Mouse (Mus musculus): ENCODE measurements around the gene Smarca2.
"Not testable (repeated sequence)": the region's sequence is repeated elsewhere in the genome, so short reads cannot be mapped to it uniquely, and the experiment has no call there.

Gene Smarca2

DNA sequence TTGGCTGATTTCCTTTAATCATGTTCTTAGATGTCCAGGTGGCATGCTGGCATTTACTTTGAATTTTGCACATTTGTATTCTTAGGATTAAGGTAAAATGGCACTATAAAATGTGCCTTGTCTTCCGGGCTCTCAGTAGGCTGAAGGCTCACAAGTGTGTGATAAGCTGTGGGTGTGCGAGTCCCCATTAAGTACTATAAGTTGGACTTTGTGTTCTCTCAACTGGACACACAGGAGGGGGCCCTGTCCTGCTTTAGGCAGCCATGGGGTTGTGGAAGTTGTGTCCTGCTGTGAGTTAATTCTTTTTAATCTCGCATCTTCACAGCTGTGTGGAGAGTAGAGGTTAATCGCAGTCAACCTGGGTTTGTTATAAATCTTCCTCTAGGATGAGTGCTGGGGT is 85.7 kb downstream of the Smarca2 start:
- DNase-seq (ENCODE audit: low read depth) = no peak

- no peak for DNase-seq (ENCODE audit: low read depth)
Measured at GRCm38 (mm10) chr19:26697107-26697506, 92.3 kb downstream of the Smarca2 start.

DNA sequence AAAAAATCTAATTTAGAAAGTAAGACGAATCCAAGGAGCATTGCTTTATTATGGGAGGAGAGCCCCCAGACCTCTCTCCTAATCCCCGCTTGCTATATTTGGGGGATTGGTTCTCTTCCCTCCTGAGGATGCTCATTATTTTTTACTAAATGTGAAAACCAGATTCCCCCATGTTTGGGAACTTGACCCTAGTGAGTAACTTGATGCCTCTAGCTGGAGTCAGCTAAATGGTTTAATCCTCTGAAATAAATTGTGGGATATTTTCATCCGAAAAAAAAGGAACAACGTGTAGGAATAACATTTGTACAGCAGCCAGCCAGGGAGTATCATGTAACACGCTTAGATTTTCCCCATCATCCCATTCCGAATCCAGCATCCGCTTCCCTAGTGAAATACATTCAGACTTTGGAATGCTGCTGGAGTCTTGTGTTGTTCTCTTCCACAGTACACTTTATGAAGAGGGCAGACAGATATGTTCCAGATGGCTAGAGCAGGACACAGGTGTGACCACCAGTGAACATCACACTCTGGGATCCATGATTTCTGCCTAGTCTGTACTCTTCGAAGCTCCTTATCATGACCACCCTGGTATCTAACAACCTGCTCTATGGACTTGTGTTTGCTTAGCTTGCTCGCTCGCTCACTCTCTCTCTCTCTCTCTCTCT is 99.8 kb downstream of the Smarca2 start:
- no peak for DNase-seq (ENCODE audit: low read depth)

GRCm38 (mm10) chr19:26706910-26707309 is 102.1 kb downstream of the Smarca2 start:
- DNase-seq (ENCODE audit: low read depth) = peak; percentile 25

GRCm38 (mm10) chr19:26709095-26709494 is 104.2 kb downstream of the Smarca2 start:
- no peak for DNase-seq (ENCODE audit: low read depth)

DNA sequence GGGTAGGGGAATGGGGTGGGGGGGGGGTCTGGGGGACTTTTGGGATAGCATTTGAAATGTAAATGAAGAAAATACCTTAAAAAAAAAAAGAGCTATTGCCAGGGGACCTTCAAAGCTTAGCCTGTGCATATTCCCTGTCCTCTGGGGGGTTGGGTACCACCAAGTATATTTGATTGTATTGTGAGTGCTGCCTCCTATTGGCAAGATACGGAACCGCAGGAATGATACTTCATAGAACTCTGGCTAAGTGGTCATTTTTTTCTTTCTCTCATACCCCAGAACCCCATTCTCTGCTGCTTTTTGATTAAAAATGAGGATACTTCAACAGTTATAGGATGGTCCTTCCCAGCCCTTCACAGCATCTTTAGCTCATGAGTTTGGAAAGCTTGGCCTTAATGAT is 106.4 kb downstream of the Smarca2 start:
- peak; percentile 68 for DNase-seq (ENCODE audit: low read depth)

- no peak for DNase-seq (ENCODE audit: low read depth)
Measured at GRCm38 (mm10) chr19:26716217-26716616, 111.4 kb downstream of the Smarca2 start.

GRCm38 (mm10) chr19:26718221-26718620 is 113.4 kb downstream of the Smarca2 start:
- DNase-seq (ENCODE audit: low read depth) = peak; percentile 52

- no peak for DNase-seq (ENCODE audit: low read depth)
Measured at GRCm38 (mm10) chr19:26719161-26719560, 114.3 kb downstream of the Smarca2 start.

- no peak for DNase-seq (ENCODE audit: low read depth)
Measured at GRCm38 (mm10) chr19:26721741-26722140, 116.9 kb downstream of the Smarca2 start.

- DNase-seq (ENCODE audit: low read depth) = no peak
Measured at GRCm38 (mm10) chr19:26723899-26724298, 119.0 kb downstream of the Smarca2 start.

DNA sequence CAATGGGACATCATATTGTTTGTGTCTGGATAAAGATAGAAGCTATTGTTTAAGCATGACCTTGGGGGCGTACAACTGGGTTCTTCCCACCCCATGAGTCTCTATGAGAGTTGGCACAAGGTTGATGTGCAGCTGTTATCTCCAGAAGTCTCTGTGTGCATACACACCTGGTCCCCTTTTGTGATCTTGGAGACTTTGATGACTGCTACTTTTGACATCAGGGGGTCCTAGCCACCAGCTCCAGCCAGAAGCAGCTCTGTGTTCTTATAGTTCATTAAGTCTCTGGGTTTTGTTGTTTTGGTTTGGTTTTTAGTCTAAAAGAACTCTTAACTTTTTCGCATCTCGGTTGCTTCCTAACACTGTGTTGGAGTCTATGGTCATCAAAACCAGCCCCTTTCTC is 119.8 kb downstream of the Smarca2 start:
- no peak for DNase-seq (ENCODE audit: low read depth)

- DNase-seq (ENCODE audit: low read depth) = no peak
Measured at GRCm38 (mm10) chr19:26727796-26728195, 122.9 kb downstream of the Smarca2 start.

GRCm38 (mm10) chr19:26730486-26730885 is 125.6 kb downstream of the Smarca2 start:
- no peak for DNase-seq (ENCODE audit: low read depth)

- DNase-seq (ENCODE audit: low read depth) = no peak
Measured at GRCm38 (mm10) chr19:26731121-26731520, 126.3 kb downstream of the Smarca2 start.

DNA sequence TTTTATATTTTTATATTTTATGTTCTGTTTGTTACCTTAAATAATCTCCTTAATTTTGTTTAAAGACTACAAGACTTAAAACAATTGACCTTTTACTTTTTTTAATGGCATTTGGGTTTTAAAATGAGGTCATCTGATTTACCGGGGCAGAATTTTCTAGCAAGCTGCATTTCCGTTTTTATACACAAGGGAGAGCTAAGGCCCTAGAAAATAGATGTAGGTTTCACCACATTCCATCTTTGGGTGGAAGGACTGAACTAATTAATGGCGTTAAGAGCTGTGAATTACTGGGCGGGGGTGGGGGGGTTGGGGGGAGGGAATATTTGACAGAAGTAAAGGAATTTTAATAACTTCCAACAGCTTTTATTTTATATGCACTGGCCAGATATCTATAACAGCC is 127.0 kb downstream of the Smarca2 start:
- peak; percentile 54 for DNase-seq (ENCODE audit: low read depth)

DNA sequence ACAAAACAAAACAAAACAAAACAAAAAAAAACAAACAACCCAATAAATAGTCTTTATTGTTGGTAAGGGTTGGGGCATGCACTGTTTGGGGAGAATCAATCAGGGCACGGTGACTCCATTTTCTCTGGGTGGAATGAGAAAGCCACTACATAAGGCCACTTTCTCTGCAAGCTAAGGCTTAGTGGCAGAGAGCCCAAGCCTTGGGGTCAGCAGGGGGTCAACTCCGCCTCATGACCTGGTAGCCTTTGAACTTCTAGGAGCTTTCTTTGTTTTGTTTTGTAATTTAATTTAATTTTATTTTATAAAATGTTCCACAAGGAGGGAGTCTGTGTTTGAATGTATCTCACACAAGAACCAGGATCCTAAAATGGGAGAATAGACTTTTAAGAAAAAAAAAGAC is 128.2 kb downstream of the Smarca2 start:
- DNase-seq (ENCODE audit: low read depth) = no peak

GRCm38 (mm10) chr19:26733546-26734100 is 128.8 kb downstream of the Smarca2 start:
- no peak for DNase-seq (ENCODE audit: low read depth)

DNA sequence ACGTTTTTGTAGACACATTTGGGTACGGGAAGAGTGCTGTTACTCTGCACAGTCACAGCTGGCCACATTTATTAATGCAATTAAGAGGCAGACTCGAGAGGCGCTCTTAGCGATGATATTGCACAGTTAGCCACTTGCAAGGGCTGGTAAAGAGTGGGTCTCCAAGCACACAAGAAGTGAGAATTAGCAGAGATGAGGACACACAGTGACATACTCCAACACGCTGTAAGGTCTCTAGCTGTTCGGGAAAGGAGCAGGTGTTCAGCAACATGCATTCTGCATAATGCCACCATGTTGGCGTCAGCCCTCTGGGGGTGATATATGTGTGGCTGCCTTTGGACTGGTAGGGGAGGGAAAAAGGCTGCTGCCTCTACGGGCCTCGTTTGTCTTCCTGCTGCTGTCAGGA is 129.9 kb downstream of the Smarca2 start:
- no peak for DNase-seq (ENCODE audit: low read depth)

GRCm38 (mm10) chr19:26745021-26745420 is 140.2 kb downstream of the Smarca2 start:
- DNase-seq (ENCODE audit: low read depth) = not testable (repeated sequence)

DNA sequence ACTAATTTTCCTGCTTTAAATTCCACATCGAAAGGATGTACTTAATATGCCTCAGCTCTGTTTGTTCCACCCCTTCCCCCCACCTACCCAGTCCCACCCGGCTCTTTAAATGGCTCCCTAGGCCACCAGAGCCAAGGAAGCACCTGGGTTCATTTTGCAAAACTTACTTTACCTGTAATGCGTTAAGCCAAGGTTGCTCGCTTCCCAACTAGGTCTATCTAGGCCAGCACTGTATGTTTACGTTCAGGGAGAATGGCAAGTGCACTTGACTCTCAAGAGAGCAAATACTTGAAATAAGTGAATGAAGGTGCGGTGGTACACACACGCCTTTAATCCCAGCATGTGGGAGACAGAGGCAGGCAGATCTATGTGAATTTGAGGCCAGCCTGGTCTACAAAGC is 140.7 kb downstream of the Smarca2 start:
- DNase-seq (ENCODE audit: low read depth) = no peak

DNA sequence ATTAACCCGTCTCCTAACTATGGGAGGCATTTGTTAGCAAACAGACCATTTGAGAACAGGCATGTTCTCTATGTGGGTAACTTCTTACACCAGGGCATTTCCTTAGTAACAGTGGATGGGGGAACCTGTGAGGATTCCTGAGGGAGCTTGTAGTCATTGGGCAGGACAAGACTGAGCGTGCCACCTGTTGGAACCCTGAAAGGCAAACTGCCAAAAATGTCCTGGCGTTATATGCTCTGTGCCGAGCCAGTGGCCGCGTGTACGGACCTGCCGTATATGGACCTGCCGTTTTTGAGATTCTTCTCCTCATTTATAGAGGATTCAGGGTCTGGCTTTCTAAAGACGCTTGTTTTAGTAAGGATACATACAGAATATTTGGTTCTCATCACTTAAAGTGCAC is 141.4 kb downstream of the Smarca2 start:
- no peak for DNase-seq (ENCODE audit: low read depth)

GRCm38 (mm10) chr19:26746709-26747467 is 142.0 kb downstream of the Smarca2 start:
- DNase-seq (ENCODE audit: low read depth) = peak; percentile 48

All from induced T-regulatory cell, adult 2 months (primary cell).